Mouse (Mus musculus) C2C12 (cell line): ENCODE results near the gene Nprl2.

Experiments
- CEBPB ChIP-seq: IDR thresholded peaks from one replicate; pipeline ENCODE4 v1.6.1; 2011; ENCODE audit warnings: low read depth, mild to moderate bottlenecking, control low read depth, moderate library complexity
- CTCF ChIP-seq: IDR thresholded peaks from one replicate; pipeline ENCODE4 v1.5.1; 2011; ENCODE audit not compliant: control insufficient read depth, insufficient read depth, insufficient read length

DNA sequence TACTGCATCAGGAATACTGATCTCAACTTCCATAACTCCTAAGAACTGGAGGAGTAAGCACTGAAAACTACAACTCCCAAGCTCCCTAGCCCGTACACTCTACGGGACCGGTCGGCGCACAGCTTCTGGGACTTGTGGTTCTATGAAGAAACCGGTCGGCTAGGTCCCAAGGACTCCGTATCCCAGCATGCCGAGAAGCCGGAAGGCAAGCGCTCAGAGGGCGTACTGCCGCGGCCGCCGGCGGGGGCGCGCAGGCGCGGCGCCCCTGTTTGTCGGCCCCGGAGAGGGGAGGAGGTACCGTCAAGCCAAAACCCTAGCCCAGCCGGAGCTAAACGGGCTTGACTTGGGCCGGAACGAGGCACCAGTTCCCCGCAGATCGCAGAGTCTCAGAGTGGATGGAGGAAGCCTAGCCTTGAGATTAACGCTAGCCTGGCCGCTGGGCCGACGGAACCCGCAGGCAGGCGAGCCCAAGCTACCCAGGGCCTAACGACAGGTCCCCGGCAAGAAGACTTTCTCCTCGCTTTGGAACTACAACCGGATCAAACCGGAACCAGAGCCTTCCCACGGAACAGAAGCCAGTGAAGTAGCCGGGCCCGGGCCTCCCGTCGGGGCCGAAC lies 8.1 kb upstream of the Nprl2 start, which contains the start of gene Tmem115:
- TF ChIP-seq CEBPB (no peak), CTCF (no peak)
